Mouse (Mus musculus) C2C12 (cell line): ENCODE data around the gene Cacna1a.

Experiments used
- CEBPB ChIP-seq: IDR thresholded peaks from one replicate; pipeline ENCODE4 v1.6.1; 2011; ENCODE audit warnings: low read depth, mild to moderate bottlenecking, control low read depth, moderate library complexity
- CTCF ChIP-seq: IDR thresholded peaks from one replicate; pipeline ENCODE4 v1.5.1; 2011; ENCODE audit not compliant: control insufficient read depth, insufficient read depth, insufficient read length
- MAX ChIP-seq: IDR thresholded peaks from one replicate; pipeline ENCODE4 v1.6.1; 2011; ENCODE audit warnings: mild to moderate bottlenecking, control low read depth

GRCm38 (mm10) chr8:84637946-84638554 lies 249.8 kb downstream of the Cacna1a start:
- TF ChIP-seq CTCF (no peak), CEBPB (no peak), MAX (no peak)
